Mouse (Mus musculus) regulatory T cell (primary cell): ENCODE results near the gene Samd11.

Experiments
- in situ Hi-C: fragments of 300-600 bp; cut with MboI, MseI; formaldehyde crosslinking; loops from one replicate; pipeline ENCODE4 v1.15.1; 2025; ENCODE audit warnings: high pct_unique_total_duplicates

Gene Samd11

DNA sequence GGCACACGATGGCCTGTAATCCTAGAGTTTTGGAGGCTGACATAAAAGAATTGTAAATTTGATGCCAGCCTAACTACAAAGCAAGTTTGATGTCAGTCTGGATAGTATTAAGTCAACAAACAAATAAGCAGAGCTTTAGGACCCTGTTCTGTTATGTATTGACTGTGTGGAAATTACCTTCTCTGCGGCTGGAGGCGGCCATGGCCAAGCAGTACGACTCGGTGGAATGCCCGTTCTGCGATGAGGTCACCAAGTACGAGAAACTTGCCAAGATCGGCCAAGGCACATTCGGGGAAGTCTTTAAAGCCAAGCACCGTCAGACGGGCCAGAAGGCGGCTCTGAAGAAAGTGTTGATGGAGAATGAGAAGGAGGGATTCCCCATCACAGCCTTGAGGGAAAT, 42.3 kb downstream of the Samd11 start:
- in situ Hi-C loops, result no loop called here

DNA sequence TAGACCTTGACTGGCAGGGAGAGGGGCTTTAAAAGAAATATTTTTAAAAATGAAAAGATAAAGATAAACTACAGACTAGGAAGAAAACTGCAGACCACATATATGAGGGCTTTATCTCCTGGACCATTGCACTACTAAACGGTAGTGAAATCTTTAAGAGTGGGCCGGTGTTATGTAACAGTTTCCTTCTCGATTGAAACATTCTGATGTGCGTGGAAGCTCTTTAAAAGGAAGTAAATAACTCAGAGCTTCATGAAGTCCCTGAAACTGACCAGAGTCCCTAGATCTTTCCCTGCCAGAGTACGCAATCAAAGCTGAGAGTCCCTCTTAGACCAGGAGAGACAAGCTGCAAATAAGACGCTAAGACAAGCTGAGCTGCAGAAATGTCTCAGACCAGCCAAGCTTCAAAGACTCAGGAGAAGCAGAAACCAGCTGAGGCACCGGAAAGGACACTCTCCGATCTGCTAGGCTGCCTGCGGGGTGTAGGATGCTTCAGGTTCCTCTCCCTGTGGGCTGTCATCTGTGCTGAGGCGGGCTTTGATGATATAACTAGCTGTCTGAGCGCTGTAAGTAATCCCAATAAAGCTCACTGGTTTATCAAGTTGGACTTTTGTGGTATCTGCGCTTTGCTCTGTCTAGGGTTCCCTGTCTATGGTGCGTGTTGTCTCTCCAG, 45.4 kb downstream of the Samd11 start:
- in situ Hi-C loops, result no loop called here

DNA sequence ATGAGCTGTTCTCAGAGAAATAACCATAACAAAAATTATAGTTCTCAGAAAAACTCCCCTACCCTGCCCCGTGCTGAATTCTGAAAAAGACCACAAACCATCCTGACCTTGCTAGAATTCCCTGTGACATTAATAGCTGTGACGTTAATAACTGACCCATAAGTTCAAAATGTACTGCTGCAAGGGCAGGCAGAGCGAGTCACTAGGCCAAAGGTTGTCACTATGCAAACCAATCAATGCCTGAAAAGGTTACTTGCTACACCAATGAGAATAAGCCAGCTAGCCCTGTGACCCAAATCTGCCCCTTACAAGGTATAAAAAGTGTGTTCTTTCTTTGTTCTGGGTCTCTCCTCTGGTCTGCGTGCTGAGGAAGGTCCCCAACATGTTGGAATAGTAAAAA, 46.6 kb downstream of the Samd11 start:
- in situ Hi-C loops, result no loop called here

DNA sequence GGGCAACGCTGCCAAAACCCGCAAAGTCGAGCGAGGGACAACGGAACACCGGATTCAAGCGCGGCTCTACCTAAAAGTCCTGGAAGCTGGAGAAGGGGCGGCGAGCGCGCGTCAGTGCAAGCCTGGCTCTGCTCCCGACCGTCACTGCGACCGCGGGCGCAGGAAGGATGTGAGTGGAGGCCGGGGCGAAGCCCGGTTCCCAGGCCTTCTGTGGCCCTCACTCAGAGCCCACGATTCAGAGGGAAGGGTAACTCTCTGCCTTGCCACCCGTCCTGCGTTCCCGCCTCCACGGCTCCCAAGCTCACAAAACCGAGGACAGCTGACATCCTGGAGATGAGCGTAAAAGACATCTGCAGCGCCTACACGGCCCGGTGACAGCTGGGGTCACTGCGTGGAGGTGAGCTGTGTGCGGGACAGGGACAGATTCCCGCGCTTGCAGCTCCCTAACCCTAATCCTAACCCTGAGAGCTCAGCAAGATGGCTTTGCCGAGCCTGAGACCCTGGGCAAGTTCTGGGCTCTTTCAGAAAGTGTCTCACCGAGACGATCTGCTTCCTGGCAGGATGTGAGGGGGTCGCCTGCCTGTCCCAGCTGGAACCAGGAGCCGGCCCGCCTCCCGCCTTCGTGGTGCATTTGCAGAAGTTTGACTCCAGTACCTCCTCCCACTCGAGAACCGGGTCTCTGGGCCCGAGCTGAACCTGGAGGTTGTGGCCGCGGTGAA, 51.9 kb downstream of the Samd11 start:
- in situ Hi-C loops, result no loop called here

DNA sequence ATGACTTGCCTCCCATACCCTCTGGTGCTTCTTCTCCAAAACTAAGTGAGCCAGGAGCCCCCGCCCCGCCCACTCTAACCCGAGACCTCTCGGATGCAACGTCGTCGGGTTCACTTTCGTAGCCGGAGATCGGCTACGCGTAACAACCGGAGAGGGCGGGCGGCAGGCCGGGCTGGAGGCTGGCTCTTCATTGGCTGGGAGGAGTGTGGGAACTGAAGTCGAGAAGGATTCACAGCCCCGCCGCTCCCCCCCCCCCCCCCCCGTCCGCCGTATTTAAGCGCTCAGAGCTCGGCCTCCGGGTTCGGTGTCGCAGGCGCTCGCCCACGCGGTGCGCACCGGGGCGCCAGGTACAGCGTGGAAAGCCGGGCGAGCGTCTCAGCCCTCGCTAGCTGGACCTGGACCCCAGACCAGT, 52.5 kb downstream of the Samd11 start, which contains the start of gene AW011738:
Gene AW011738 (plus strand): TSS at position 304 of the 412 bp plus-strand sequence.
- in situ Hi-C loops, result no loop called here

DNA sequence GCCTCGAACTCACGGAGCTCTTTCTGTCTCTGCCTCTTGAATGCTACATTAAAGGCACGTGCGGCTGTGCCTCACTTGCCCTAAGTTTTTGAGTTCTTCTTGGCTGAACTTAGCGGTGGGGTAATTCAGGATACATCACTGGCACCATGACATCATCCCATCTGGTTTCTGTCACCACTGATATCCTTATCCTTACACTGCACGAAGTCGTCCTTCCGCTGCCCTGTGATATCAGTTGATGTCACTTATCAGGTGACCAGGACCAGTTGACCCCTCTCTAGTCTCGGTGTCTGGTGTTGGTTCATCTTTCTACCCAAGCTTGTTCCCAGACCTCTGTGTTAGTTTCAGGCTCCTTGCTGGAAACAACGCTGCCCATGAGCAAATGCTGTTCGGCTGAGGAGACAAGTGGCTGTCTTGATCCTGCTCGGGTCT, 53.0 kb downstream of the Samd11 start:
- in situ Hi-C loops, result no loop called here

DNA sequence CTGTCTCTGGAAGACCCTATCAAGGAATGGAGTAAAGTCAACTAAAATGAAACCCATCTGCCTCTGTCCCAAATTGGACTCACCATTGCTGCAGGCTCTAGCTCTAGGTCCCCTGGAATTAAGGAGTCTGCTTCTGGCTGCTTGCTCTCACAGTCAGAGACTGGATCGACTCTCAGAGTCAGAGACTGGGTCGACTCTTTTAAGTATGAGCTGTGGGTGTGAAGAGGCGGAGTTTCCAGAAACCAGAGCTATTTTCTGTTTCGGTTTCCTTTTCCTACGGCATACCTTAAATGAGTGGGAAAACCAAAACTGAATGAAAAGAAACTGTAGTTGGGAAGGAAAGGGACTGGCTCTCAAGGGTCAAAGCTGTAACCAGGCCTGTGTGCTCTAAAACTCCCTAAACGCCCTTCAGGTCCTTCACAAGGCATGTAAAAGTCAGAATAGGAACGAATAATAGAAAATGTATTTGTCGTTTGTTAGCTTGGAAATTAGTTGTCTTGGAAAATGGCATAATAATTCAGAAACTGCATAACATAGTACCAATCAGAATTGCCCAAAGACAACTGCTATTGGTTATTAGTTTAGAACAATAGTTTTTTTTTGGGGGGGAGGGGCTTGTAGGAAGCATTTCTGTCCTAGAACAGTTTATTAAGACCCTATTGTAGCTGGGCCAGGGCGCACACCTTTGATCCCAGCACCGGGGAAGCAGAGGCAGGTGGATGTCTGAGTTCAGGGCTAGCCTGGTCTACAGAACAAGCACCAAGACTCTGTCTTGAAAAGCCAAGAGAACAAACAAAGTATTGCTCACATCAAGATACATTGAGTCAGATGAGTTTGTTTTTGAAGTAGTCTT, 54.6 kb downstream of the Samd11 start, which contains the start of gene Isg15:
Gene Isg15 (minus strand): TSS at position 196 of the 853 bp plus-strand sequence.
- in situ Hi-C loops, result no loop called here

DNA sequence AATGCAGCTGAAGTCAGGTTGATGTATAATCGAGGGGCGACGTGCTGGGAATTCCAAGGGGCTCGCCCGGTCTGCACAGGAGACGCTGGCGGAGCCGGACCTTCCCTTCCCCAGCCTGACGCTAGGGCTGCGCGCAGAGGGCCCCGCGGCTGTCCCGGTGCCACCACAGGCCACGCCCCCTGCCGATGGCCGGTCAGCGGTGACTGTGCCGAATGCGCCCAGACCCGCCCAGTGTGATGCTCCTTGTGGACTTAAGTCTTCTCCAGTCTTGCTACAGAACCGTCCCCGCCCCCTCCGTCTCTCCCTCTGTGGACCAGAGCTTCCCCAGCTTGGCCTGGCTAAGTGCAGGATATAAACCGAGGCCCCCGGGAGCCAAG, 57.6 kb downstream of the Samd11 start:
- in situ Hi-C loops, result no loop called here

DNA sequence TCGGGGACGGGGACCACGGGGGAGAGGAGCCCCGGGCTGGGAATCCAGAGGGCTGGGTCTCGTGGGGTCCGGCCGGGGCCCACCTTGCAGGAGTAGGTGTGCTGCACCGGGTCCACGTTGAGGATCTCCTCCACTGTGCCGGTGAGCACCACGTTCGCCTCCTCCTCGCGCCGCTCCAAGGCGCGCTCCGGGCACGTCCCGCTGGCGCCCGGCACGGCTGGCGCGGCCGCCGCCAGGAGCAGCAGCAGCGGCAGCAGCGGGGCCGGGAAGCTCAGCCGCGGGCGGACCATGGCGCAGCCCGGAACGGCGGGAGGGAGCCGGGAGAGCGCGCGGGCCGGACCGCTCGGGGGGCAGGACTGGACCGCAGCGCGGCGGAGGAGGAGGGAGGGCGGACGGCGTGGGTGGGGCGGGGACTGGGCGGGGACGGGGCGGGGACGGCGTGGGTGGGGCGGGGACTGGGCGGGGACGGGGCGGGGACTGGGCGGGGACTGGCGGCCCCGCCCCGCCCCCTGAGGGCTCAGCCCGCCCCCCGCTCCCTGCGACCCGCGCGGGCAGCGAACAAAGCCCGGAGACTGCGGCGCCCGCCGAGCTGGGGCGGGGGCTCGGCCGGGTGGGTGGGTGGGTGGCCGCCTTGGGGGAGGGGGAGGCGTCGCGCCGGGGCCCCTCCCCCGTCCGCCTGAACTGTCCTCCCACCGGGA, 58.2 kb downstream of the Samd11 start, which contains the start of gene Agrn:
Gene Agrn (minus strand): TSS at position 358 of the 698 bp plus-strand sequence.
- in situ Hi-C loops, result no loop called here
